Mouse (Mus musculus): Measurements from ENCODE around the gene Tenm3.

DNA sequence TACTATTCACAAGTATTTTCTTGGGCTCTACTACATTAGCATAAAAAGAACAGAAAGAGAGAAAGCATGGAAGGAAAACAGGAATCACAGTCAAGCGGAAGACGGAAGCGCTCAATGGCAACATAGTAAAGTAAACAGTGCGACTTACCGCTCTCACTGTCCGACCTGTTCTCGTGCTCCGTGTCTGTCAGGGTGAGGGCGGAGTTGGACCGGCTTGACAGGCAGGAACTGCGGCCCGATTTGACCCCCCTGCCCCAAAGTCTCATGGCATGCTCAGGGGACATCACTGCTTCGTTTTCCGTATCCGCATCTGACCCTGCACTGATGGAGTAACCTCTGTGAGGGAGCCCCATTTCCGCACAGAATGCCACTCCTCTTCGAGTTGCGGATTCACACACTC, 197.6 kb downstream of the Tenm3 start:
- TF ChIP-seq CTCF (IDR thresholded peaks at IDR 0.05; ENCODE audit: low read depth, low read length) (no peak), POLR2AphosphoS5 (IDR thresholded peaks at IDR 0.05; ENCODE audit: insufficient replicate concordance, low read depth, low read length) (no peak), GATA2 (IDR thresholded peaks at IDR 0.05; ENCODE audit: borderline replicate concordance, low read depth, low read length) (no peak), GATA1 (IDR thresholded peaks at IDR 0.05; ENCODE audit: borderline replicate concordance, low read length) (no peak), TAL1 (conservative IDR thresholded peaks at IDR 0.05; ENCODE audit: low read depth, low read length) (no peak)

Measured in G1E (cell line).